Mouse (Mus musculus): Measurements from ENCODE around the gene Ckb. TPM values are rescaled to one million over a fixed set of nuclear protein-coding genes. Genes with fewer than 3 reads are reported as not detected.

Ckb gene
- polyA plus RNA-seq, 1 experiment from 2014 or later, result 206 TPM

GRCm38 (mm10) chr12:111694880-111695804 is 23.0 kb upstream of the Ckb start:
- no peaks in the 10 kb centered on the region for H3K9me3 ChIP-seq (ENCODE audit: control insufficient read depth, low read length)
- H3K9ac ChIP-seq (ENCODE audit: low read depth, low read length), result no peak overlapping the region
- no peak for DNase-seq (ENCODE audit: low spot score)
- no peak overlapping the region for H3K4me2 ChIP-seq (ENCODE audit: low read depth, low read length)
- H3K36me3 ChIP-seq (ENCODE audit: control insufficient read depth, insufficient read depth, low read length), result no peaks in the 10 kb centered on the region
- peaks cover 23% of the 10 kb centered on the region for H3K4me1 ChIP-seq (ENCODE audit: control insufficient read depth, insufficient read depth, low read length)
- WGBS, result 52% methylated on average over 13 of the region's 13 CpGs
- H3K27ac ChIP-seq (replicated peaks; ENCODE audit: low read depth, low read length), result peak overlapping the region; percentile 66; the same call in 1 of the 2 replicates
- no peak overlapping the region for H3K4me3 ChIP-seq (ENCODE audit: low read depth, low read length)
- H3K27me3 ChIP-seq (replicated peaks; ENCODE audit: control insufficient read depth, insufficient read depth, low read length), result no peaks in the 10 kb centered on the region
- ATAC-seq (ENCODE audit: low read depth), result peak; percentile 17; the same call in 1 of the 2 replicates

- no peaks in the 10 kb centered on the region for H3K9me3 ChIP-seq (ENCODE audit: control insufficient read depth, low read length)
- H3K36me3 ChIP-seq (ENCODE audit: control insufficient read depth, insufficient read depth, low read length), result no peaks in the 10 kb centered on the region
- peak overlapping the region; percentile 38 for H3K4me2 ChIP-seq (ENCODE audit: low read depth, low read length)
- H3K27ac ChIP-seq (replicated peaks; ENCODE audit: low read depth, low read length), result peak overlapping the region; percentile 66; the same call in 1 of the 2 replicates
- peak overlapping the region; percentile 51 for H3K9ac ChIP-seq (ENCODE audit: low read depth, low read length)
- no peak for DNase-seq (ENCODE audit: low spot score)
- H3K4me1 ChIP-seq (ENCODE audit: control insufficient read depth, insufficient read depth, low read length), result peaks cover 23% of the 10 kb centered on the region
- WGBS, result 12% methylated on average over 10 of the region's 12 CpGs
- H3K27me3 ChIP-seq (replicated peaks; ENCODE audit: control insufficient read depth, insufficient read depth, low read length), result no peaks in the 10 kb centered on the region
- H3K4me3 ChIP-seq (ENCODE audit: low read depth, low read length), result no peak overlapping the region
- ATAC-seq (ENCODE audit: low read depth), result peak; percentile 7
These were observed 22.2 kb upstream of the Ckb start for GRCm38 (mm10) chr12:111694271-111694781.

- no peak overlapping the region for H3K4me3 ChIP-seq (ENCODE audit: low read depth, low read length)
- peak; percentile 88 for DNase-seq (ENCODE audit: low spot score)
- H3K27ac ChIP-seq (replicated peaks; ENCODE audit: low read depth, low read length), result peak overlapping the region; percentile 66
- 31% methylated on average over 17 of the region's 18 CpGs for WGBS
- no peaks in the 10 kb centered on the region for H3K9me3 ChIP-seq (ENCODE audit: control insufficient read depth, low read length)
- peak; percentile 79 for ATAC-seq (ENCODE audit: low read depth)
- peaks cover 23% of the 10 kb centered on the region for H3K4me1 ChIP-seq (ENCODE audit: control insufficient read depth, insufficient read depth, low read length)
- peak overlapping the region; percentile 38 for H3K4me2 ChIP-seq (ENCODE audit: low read depth, low read length)
- peak overlapping the region; percentile 51 for H3K9ac ChIP-seq (ENCODE audit: low read depth, low read length)
- no peaks in the 10 kb centered on the region for H3K36me3 ChIP-seq (ENCODE audit: control insufficient read depth, insufficient read depth, low read length)
- H3K27me3 ChIP-seq (replicated peaks; ENCODE audit: control insufficient read depth, insufficient read depth, low read length), result no peaks in the 10 kb centered on the region
These were observed 21.5 kb upstream of the Ckb start for GRCm38 (mm10) chr12:111693341-111694270.

- no peak overlapping the region for H3K4me3 ChIP-seq (ENCODE audit: low read depth, low read length)
- H3K4me2 ChIP-seq (ENCODE audit: low read depth, low read length), result no peak overlapping the region
- H3K4me1 ChIP-seq (ENCODE audit: control insufficient read depth, insufficient read depth, low read length), result peaks cover 23% of the 10 kb centered on the region
- no peak for DNase-seq (ENCODE audit: low spot score)
- no peaks in the 10 kb centered on the region for H3K9me3 ChIP-seq (ENCODE audit: control insufficient read depth, low read length)
- H3K9ac ChIP-seq (ENCODE audit: low read depth, low read length), result peak overlapping the region; percentile 10; the same call in 1 of the 2 replicates
- H3K27ac ChIP-seq (replicated peaks; ENCODE audit: low read depth, low read length), result peak overlapping the region; percentile 66; the same call in 1 of the 2 replicates
- H3K36me3 ChIP-seq (ENCODE audit: control insufficient read depth, insufficient read depth, low read length), result no peaks in the 10 kb centered on the region
- 82% methylated on average over 5 of the region's 5 CpGs for WGBS
- ATAC-seq (ENCODE audit: low read depth), result no peak
- H3K27me3 ChIP-seq (replicated peaks; ENCODE audit: control insufficient read depth, insufficient read depth, low read length), result no peaks in the 10 kb centered on the region
These were observed 20.8 kb upstream of the Ckb start for GRCm38 (mm10) chr12:111692899-111693298.

DNA sequence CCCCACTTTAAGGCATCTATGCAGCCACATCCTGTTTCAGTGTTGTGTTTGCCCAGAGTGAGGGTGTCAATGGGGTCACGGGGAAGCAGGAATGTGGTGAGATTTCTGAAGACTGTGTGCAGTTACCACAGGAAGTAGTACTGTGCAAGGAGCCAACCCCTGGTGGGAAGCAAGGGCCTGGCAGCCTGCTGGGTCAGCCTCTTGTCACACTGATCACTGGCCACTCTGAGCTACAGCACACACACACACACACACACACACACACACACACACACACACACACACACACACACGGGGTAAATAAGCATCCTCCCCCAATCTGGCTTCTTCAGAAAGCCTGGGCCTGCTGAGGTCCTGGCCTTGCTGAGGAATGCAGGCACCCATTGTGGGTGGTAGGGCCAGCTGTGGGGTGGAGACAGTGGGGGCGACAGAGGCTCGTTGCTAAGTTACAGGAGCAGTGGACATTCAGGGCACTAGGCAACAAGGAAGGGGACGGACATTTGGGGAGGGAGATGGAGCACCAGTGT is 19.3 kb upstream of the Ckb start:
- peaks cover 23% of the 10 kb centered on the region for H3K4me1 ChIP-seq (ENCODE audit: control insufficient read depth, insufficient read depth, low read length)
- no peak overlapping the region for H3K4me3 ChIP-seq (ENCODE audit: low read depth, low read length)
- no peaks in the 10 kb centered on the region for H3K36me3 ChIP-seq (ENCODE audit: control insufficient read depth, insufficient read depth, low read length)
- peak overlapping the region; percentile 33; the same call in 1 of the 2 replicates for H3K27ac ChIP-seq (replicated peaks; ENCODE audit: low read depth, low read length)
- no peaks in the 10 kb centered on the region for H3K9me3 ChIP-seq (ENCODE audit: control insufficient read depth, low read length)
- H3K27me3 ChIP-seq (replicated peaks; ENCODE audit: control insufficient read depth, insufficient read depth, low read length), result no peaks in the 10 kb centered on the region
- DNase-seq (ENCODE audit: low spot score) (peak; percentile 71), ATAC-seq (ENCODE audit: low read depth) (peak; percentile 24; the same call in 1 of the 2 replicates)
- no peak overlapping the region for H3K4me2 ChIP-seq (ENCODE audit: low read depth, low read length)
- 13% methylated on average over 4 of the region's 5 CpGs for WGBS
- no peak overlapping the region for H3K9ac ChIP-seq (ENCODE audit: low read depth, low read length)

GRCm38 (mm10) chr12:111689426-111689825 is 17.3 kb upstream of the Ckb start:
- ATAC-seq (ENCODE audit: low read depth) (no peak), DNase-seq (ENCODE audit: low spot score) (no peak)
- Histone ChIP-seq H3K4me3 (ENCODE audit: low read depth, low read length) (no peak overlapping the region), H3K4me2 (ENCODE audit: low read depth, low read length) (no peak overlapping the region), H3K27ac (replicated peaks; ENCODE audit: low read depth, low read length) (no peak overlapping the region), H3K9ac (ENCODE audit: low read depth, low read length) (no peak overlapping the region), H3K9me3 (ENCODE audit: control insufficient read depth, low read length) (no peaks in the 10 kb centered on the region), H3K4me1 (ENCODE audit: control insufficient read depth, insufficient read depth, low read length) (peaks cover 15% of the 10 kb centered on the region), H3K36me3 (ENCODE audit: control insufficient read depth, insufficient read depth, low read length) (no peaks in the 10 kb centered on the region), H3K27me3 (replicated peaks; ENCODE audit: control insufficient read depth, insufficient read depth, low read length) (no peaks in the 10 kb centered on the region)
- WGBS, result 83% methylated on average over 11 of the region's 11 CpGs

GRCm38 (mm10) chr12:111688069-111688428 is 15.9 kb upstream of the Ckb start:
- WGBS, result 14% methylated on average over 2 of the region's 2 CpGs
- no peaks in the 10 kb centered on the region for H3K27me3 ChIP-seq (replicated peaks; ENCODE audit: control insufficient read depth, insufficient read depth, low read length)
- peaks cover 1% of the 10 kb centered on the region for H3K4me1 ChIP-seq (ENCODE audit: control insufficient read depth, insufficient read depth, low read length)
- no peaks in the 10 kb centered on the region for H3K9me3 ChIP-seq (ENCODE audit: control insufficient read depth, low read length)
- DNase-seq (ENCODE audit: low spot score) (no peak), ATAC-seq (ENCODE audit: low read depth) (no peak)
- no peaks in the 10 kb centered on the region for H3K36me3 ChIP-seq (ENCODE audit: control insufficient read depth, insufficient read depth, low read length)
- no peak overlapping the region for H3K4me2 ChIP-seq (ENCODE audit: low read depth, low read length)
- no peak overlapping the region; the same call in 1 of the 2 replicates for H3K27ac ChIP-seq (replicated peaks; ENCODE audit: low read depth, low read length)
- no peak overlapping the region for H3K4me3 ChIP-seq (ENCODE audit: low read depth, low read length)
- H3K9ac ChIP-seq (ENCODE audit: low read depth, low read length), result no peak overlapping the region

All from embryonic facial prominence, embryonic 14.5 days (tissue).